Comparison of ENCODE assay signal across 10 mouse cellular contexts in genomic region chr1:21100726-21101125, GRCm38 (mm10).
"Had no signal": no experiment of that assay in that cellular context is flagged by ENCODE, and none has a peak within 500 bp of the region (broad histone marks: within the 10 kb centered on the region; RNA-seq: fewer than 3 reads in every experiment).

No protein-coding gene starts in this region.

- H3K36me3 ChIP-seq: limb, embryonic 12.5 days; limb, embryonic 15.5 days; lung, embryonic 15.5 days; midbrain, embryonic 10.5 days; midbrain, embryonic 13.5 days; neural tube, embryonic 13.5 days had no signal

- H3K4me3 ChIP-seq: limb, embryonic 12.5 days; limb, embryonic 15.5 days; lung, embryonic 15.5 days; megakaryocyte, embryonic 14.5 days; midbrain, embryonic 10.5 days; midbrain, embryonic 13.5 days; myocyte; neural tube, embryonic 13.5 days had no signal

- H3K27ac ChIP-seq: limb, embryonic 12.5 days; limb, embryonic 15.5 days; liver, embryonic 14.5 days; lung, embryonic 15.5 days; midbrain, embryonic 10.5 days; midbrain, embryonic 13.5 days; neural tube, embryonic 13.5 days had no signal

- H3K27me3 ChIP-seq: limb, embryonic 12.5 days; limb, embryonic 15.5 days; lung, embryonic 15.5 days; megakaryocyte, embryonic 14.5 days; midbrain, embryonic 13.5 days; neural tube, embryonic 13.5 days had no signal

- H3K4me2 ChIP-seq: limb, embryonic 12.5 days; limb, embryonic 15.5 days; lung, embryonic 15.5 days; midbrain, embryonic 13.5 days; neural tube, embryonic 13.5 days had no signal

- ATAC-seq: midbrain, embryonic 13.5 days; midbrain, embryonic 16.5 days had no signal

- H3K4me1 ChIP-seq: lung, embryonic 15.5 days; midbrain, embryonic 13.5 days had no signal

- H3K9me3 ChIP-seq: limb, embryonic 12.5 days; limb, embryonic 15.5 days; lung, embryonic 15.5 days; megakaryocyte, embryonic 14.5 days; midbrain, embryonic 10.5 days; midbrain, embryonic 13.5 days; neural tube, embryonic 13.5 days had no signal

- H3K9ac ChIP-seq: limb, embryonic 12.5 days; limb, embryonic 15.5 days; liver, embryonic 14.5 days; lung, embryonic 15.5 days; midbrain, embryonic 13.5 days; neural tube, embryonic 13.5 days had no signal
